In the genomic region with DNA sequence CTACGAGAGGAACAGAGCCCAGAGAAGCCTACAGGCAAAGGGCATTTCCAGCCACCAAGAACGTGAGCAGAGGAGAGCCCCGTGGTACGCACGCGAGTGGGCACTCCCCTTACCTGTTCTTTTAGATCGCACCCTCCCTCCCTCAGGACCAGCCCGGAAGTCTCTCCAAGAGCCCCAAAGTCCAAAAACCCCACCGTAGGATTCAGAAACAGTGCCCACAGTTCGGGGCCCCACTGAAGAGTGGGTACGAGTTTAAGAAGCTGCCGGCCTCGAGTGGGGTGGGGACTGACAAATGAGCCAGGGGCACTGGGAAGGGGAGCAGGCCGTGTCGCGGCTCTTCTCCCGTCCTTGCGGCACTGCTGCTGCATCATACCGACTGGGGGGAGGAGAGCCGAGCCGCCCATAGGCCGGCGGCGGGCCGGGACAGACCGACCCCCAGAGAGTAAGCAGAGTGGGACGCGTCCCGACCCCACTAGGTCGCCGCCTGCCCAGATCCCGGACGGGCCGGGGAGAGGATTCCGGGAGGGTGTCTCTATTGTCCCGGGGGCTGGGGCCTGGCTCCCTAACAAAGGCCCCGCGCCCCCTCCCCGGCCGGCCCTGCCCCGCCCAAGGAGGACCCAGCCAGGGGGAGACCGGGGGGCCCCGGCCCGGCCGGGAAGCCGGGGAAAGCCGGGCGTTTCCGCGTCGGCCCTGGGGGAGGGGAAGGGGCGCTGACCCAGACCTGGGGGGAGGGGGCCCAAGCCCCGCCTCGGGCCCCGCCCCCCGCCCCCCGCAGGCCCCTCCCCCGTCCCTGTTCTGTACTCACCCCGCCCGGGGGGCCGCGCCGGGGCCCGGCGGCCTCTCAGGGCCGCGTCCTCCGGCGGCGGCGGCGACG, we compare ENCODE assay signal across 8 mouse cellular contexts. TPM values are rescaled to one million over a fixed set of nuclear protein-coding genes. Genes with fewer than 3 reads are reported as not detected.
DNase-seq lines count a peak whose midpoint lies in the region; ATAC-seq and TF ChIP-seq lines count a peak whose summit lies in the region.

No protein-coding gene starts in this region.

- TF ChIP-seq EP300 in lung, postnatal 0 days (IDR thresholded peaks at IDR 0.05) = 0 out of 2 replicates have a peak, but pooled peaks have one; percentile 16

- intact Hi-C loops in left cerebral cortex, adult 2 months (cut with DNase I) = loop anchor here (1.0 to 2.0 kb wide), 3 partner anchors 10 to 115 kb away; no protein-coding TSS in a partner anchor
- intact Hi-C loops in gastrocnemius, postnatal 14 days (cut with DNase I; ENCODE audit: low total_unique reads) = no loop called here

- peak overlapping the region; percentile 86 for H3K4me3 ChIP-seq in left cerebral cortex, adult 2 months
- H3K4me3 ChIP-seq in brown adipose tissue, adult 24 weeks (ENCODE audit: insufficient read depth, low read depth, low read length) = peak overlapping the region; percentile 87
- H3K4me3 ChIP-seq in intestine, postnatal 0 days (ENCODE audit: low read depth, low read length) = peak overlapping the region; percentile 83
- H3K4me3 ChIP-seq in lung, postnatal 0 days (ENCODE audit: low read depth, low read length) = peak overlapping the region; percentile 88
- H3K4me3 ChIP-seq in spleen, adult 2 months (ENCODE audit: extremely low read depth, insufficient read depth, insufficient read length) = peak overlapping the region; percentile 69

- no peak for TF ChIP-seq CTCF in left cerebral cortex, adult 2 months (IDR thresholded peaks at IDR 0.05)
- no peak for TF ChIP-seq CTCF in intestine, postnatal 0 days (IDR thresholded peaks at IDR 0.05; ENCODE audit: low read depth)
- no peak for TF ChIP-seq CTCF in lung, postnatal 0 days (IDR thresholded peaks at IDR 0.05)
- TF ChIP-seq CTCF in spleen, adult 2 months (IDR thresholded peaks at IDR 0.05; ENCODE audit: extremely low read depth, insufficient read depth, insufficient read length, insufficient replicate concordance) = no peak

- H3K27me3 ChIP-seq in intestine, postnatal 0 days (replicated peaks; ENCODE audit: control insufficient read depth, insufficient read depth, low read length) = no peaks in the 10 kb centered on the region
- H3K27me3 ChIP-seq in lung, postnatal 0 days (replicated peaks; ENCODE audit: insufficient read depth, low read length) = no peaks in the 10 kb centered on the region
- H3K27me3 ChIP-seq in spleen, adult 2 months (ENCODE audit: control insufficient read depth, insufficient read depth, low read length) = no peaks in the 10 kb centered on the region

- peak overlapping the region; percentile 81 for H3K4me2 ChIP-seq in intestine, postnatal 0 days (replicated peaks; ENCODE audit: low read depth)
- H3K4me2 ChIP-seq in lung, postnatal 0 days (replicated peaks; ENCODE audit: low read depth, low read length) = peak overlapping the region; percentile 83

- peaks cover 3% of the 10 kb centered on the region; the same call in 1 of the 2 replicates for H3K4me1 ChIP-seq in brown adipose tissue, adult 24 weeks (ENCODE audit: control insufficient read depth, insufficient read depth, insufficient read length, low read length)
- H3K4me1 ChIP-seq in intestine, postnatal 0 days (replicated peaks; ENCODE audit: control insufficient read depth, insufficient read depth, low read length) = no peaks in the 10 kb centered on the region
- peaks cover 6% of the 10 kb centered on the region; the same call in 1 of the 2 replicates for H3K4me1 ChIP-seq in lung, postnatal 0 days (ENCODE audit: insufficient read depth, low read depth, low read length)
- peaks cover 4% of the 10 kb centered on the region; the same call in 1 of the 2 replicates for H3K4me1 ChIP-seq in spleen, adult 2 months (ENCODE audit: control insufficient read depth, insufficient read depth, insufficient read length)

- no peak; the same call in 1 of the 2 replicates for TF ChIP-seq POLR2A in spleen, adult 2 months (IDR thresholded peaks at IDR 0.05; ENCODE audit: low read depth, low read length)

- peak in 1 of 2 experiments; percentile 42 for DNase-seq in left cerebral cortex, adult 2 months (ENCODE audit: extremely low spot score in 1 of 2, low spot score in 2 of 2)
- no peak for DNase-seq in left cerebral cortex, adult 8-10 months (ENCODE audit: low spot score in 2 of 2)
- peak; percentile 61 for DNase-seq in gastrocnemius, postnatal 14 days
- peak; percentile 73 for DNase-seq in lung, postnatal 0 days (ENCODE audit: low spot score)
- DNase-seq in spleen, adult 2 months (ENCODE audit: low read depth in 1 of 2, low spot score in 2 of 2) = peak in 1 of 2 experiments; percentile 48
- no peak for DNase-seq in frontal cortex, postnatal 14 days (ENCODE audit: low spot score in 2 of 2)

- no peaks in the 10 kb centered on the region for H3K9me3 ChIP-seq in intestine, postnatal 0 days (ENCODE audit: control insufficient read depth)
- H3K9me3 ChIP-seq in lung, postnatal 0 days (ENCODE audit: low read length) = no peaks in the 10 kb centered on the region

- WGBS in intestine, postnatal 0 days = under 1% methylated on average over 46 of the region's 73 CpGs
- WGBS in lung, postnatal 0 days = under 1% methylated on average over 22 of the region's 73 CpGs
- WGBS in spleen, adult 2 months = under 1% methylated on average over 43 of the region's 73 CpGs

- peak overlapping the region; percentile 90 for H3K27ac ChIP-seq in left cerebral cortex, adult 2 months
- H3K27ac ChIP-seq in brown adipose tissue, adult 24 weeks (replicated peaks; ENCODE audit: low read depth, low read length) = peak overlapping the region; percentile 74
- peak overlapping the region; percentile 97 for H3K27ac ChIP-seq in intestine, postnatal 0 days (ENCODE audit: low read depth, low read length)
- peak overlapping the region; percentile 97 for H3K27ac ChIP-seq in lung, postnatal 0 days (ENCODE audit: low read length)
- H3K27ac ChIP-seq in spleen, adult 2 months (ENCODE audit: insufficient read depth, low read length) = peak overlapping the region; percentile 96

- H3K9ac ChIP-seq in intestine, postnatal 0 days (ENCODE audit: low read depth, low read length) = peak overlapping the region; percentile 92
- peak overlapping the region; percentile 87 for H3K9ac ChIP-seq in lung, postnatal 0 days (replicated peaks; ENCODE audit: low read depth)

- ATAC-seq in intestine, postnatal 0 days = peak; percentile 22
- ATAC-seq in lung, postnatal 0 days = peak; percentile 38

- peaks cover 36% of the 10 kb centered on the region for H3K36me3 ChIP-seq in intestine, postnatal 0 days (ENCODE audit: control insufficient read depth, insufficient read depth)
- H3K36me3 ChIP-seq in lung, postnatal 0 days (ENCODE audit: insufficient read depth, low read length) = peaks cover 20% of the 10 kb centered on the region
- peaks cover 20% of the 10 kb centered on the region for H3K36me3 ChIP-seq in spleen, adult 2 months (ENCODE audit: control insufficient read depth, insufficient read depth, low read length)

RNA-seq across cellular contexts. Expression of a gene that starts 0.6 kb away (rescaled TPM):
- total RNA-seq in left cerebral cortex, adult 2 months (2021) = 100 to 1,000 TPM; 236 to 242 TPM
- 100 to 1,000 TPM; 202 to 218 (median 208) TPM for total RNA-seq in left cerebral cortex, adult 8-10 months (2022)
- polyA plus RNA-seq in brown adipose tissue, adult 24 weeks (2012; ENCODE audit: insufficient read depth, insufficient read length, missing spikeins) = 11.6 and 13.1 TPM in 2 replicates
- 10 to 100 TPM; 15.9 to 17.5 TPM for total RNA-seq in gastrocnemius, postnatal 14 days (2021)
- polyA plus RNA-seq in intestine, postnatal 0 days (2015; fragmentation: Nextera tagmentation; extraction: Ambion mirVana) = 8.6 and 10.5 TPM in 2 replicates
- 9.6 and 10.2 TPM in 2 replicates for polyA plus RNA-seq in lung, postnatal 0 days (2015; fragmentation: Nextera tagmentation; extraction: Ambion mirVana)
- polyA plus RNA-seq in spleen, adult 2 months (2012; rRNA removed) = 39.8 and 45.1 TPM in 2 replicates

RNA-seq across cellular contexts. Expression of a gene that starts 11.1 kb away (rescaled TPM):
- total RNA-seq in left cerebral cortex, adult 2 months (2021) = 10 to 100 TPM; 66.6 to 74.4 TPM
- total RNA-seq in left cerebral cortex, adult 8-10 months (2022) = 10 to 100 TPM; 62.1 to 70.6 (median 65.6) TPM
- 20.5 and 24.2 TPM in 2 replicates for polyA plus RNA-seq in brown adipose tissue, adult 24 weeks (2012; ENCODE audit: insufficient read depth, insufficient read length, missing spikeins)
- 10 to 100 TPM; 14.8 to 14.9 TPM for total RNA-seq in gastrocnemius, postnatal 14 days (2021)
- 43.3 and 44.2 TPM in 2 replicates for polyA plus RNA-seq in intestine, postnatal 0 days (2015; fragmentation: Nextera tagmentation; extraction: Ambion mirVana)
- polyA plus RNA-seq in lung, postnatal 0 days (2015; fragmentation: Nextera tagmentation; extraction: Ambion mirVana) = 46.1 and 47.4 TPM in 2 replicates
- polyA plus RNA-seq in spleen, adult 2 months (2012; rRNA removed) = 31.6 and 41.1 TPM in 2 replicates

RNA-seq across cellular contexts. Expression of a gene that starts 23.7 kb away (rescaled TPM):
- total RNA-seq in left cerebral cortex, adult 2 months (2021) = 100 to 1,000 TPM; 131 to 141 TPM
- 100 to 1,000 TPM; 102 to 118 (median 113) TPM for total RNA-seq in left cerebral cortex, adult 8-10 months (2022)
- polyA plus RNA-seq in brown adipose tissue, adult 24 weeks (2012; ENCODE audit: insufficient read depth, insufficient read length, missing spikeins) = 41.7 and 47.6 TPM in 2 replicates
- 10 to 100 TPM; 38.2 to 45.5 TPM for total RNA-seq in gastrocnemius, postnatal 14 days (2021)
- polyA plus RNA-seq in intestine, postnatal 0 days (2015; fragmentation: Nextera tagmentation; extraction: Ambion mirVana) = 39.6 and 41.9 TPM in 2 replicates
- polyA plus RNA-seq in lung, postnatal 0 days (2015; fragmentation: Nextera tagmentation; extraction: Ambion mirVana) = 53.7 and 60.9 TPM in 2 replicates
- polyA plus RNA-seq in spleen, adult 2 months (2012; rRNA removed) = 29.9 and 30.7 TPM in 2 replicates

RNA-seq across cellular contexts. Expression of a gene that starts 27.3 kb away (rescaled TPM):
- total RNA-seq in left cerebral cortex, adult 2 months (2021) = 1 to 10 TPM; 1.2 to 1.4 TPM
- total RNA-seq in left cerebral cortex, adult 8-10 months (2022) = 1 to 10 TPM; 2.8 to 3.7 (median 3.3) TPM
- polyA plus RNA-seq in brown adipose tissue, adult 24 weeks (2012; ENCODE audit: insufficient read depth, insufficient read length, missing spikeins) = 0.48 and 1.0 TPM in 2 replicates
- total RNA-seq in gastrocnemius, postnatal 14 days (2021) = 10 to 100 TPM; 58.9 to 61.2 TPM
- 0.05 and 0.09 TPM in 2 replicates for polyA plus RNA-seq in intestine, postnatal 0 days (2015; fragmentation: Nextera tagmentation; extraction: Ambion mirVana)
- polyA plus RNA-seq in lung, postnatal 0 days (2015; fragmentation: Nextera tagmentation; extraction: Ambion mirVana) = not detected in 2 replicates
- polyA plus RNA-seq in spleen, adult 2 months (2012; rRNA removed) = 0.13 and 0.19 TPM in 2 replicates

RNA-seq across cellular contexts. Expression of a gene that starts 47.2 kb away (rescaled TPM):
- total RNA-seq in left cerebral cortex, adult 2 months (2021) = 1 to 10 TPM; 1.0 to 2.0 TPM
- 1 to 10 TPM in 3 of 4 experiments, under 1 TPM in 1; 0.76 to 1.6 (median 1.4) TPM for total RNA-seq in left cerebral cortex, adult 8-10 months (2022)
- polyA plus RNA-seq in brown adipose tissue, adult 24 weeks (2012; ENCODE audit: insufficient read depth, insufficient read length, missing spikeins) = not detected in 2 replicates
- total RNA-seq in gastrocnemius, postnatal 14 days (2021) = under 1 TPM; 0.11 to 0.47 TPM
- polyA plus RNA-seq in intestine, postnatal 0 days (2015; fragmentation: Nextera tagmentation; extraction: Ambion mirVana) = 2.7 and 3.4 TPM in 2 replicates
- 0.88 and 1.3 TPM in 2 replicates for polyA plus RNA-seq in lung, postnatal 0 days (2015; fragmentation: Nextera tagmentation; extraction: Ambion mirVana)
- 1.9 and 4.5 TPM in 2 replicates for polyA plus RNA-seq in spleen, adult 2 months (2012; rRNA removed)

Comparison
In these comparisons a context has a peak if more than half of its experiments do, and no peak if none do; other contexts are left out.
1. DNase-seq: peak in gastrocnemius, postnatal 14 days (single experiment) and lung, postnatal 0 days (single experiment); none in left cerebral cortex, adult 8-10 months (0 of 2) and frontal cortex, postnatal 14 days (0 of 2).
2. Peak in every context shown above with its lines, with median percentiles within 50 percentile points of each other: H3K27ac ChIP-seq and H3K4me3 ChIP-seq.